Mouse (Mus musculus): ENCODE measurements at regions not wholly inside any gene's neighbourhood (a gene's known extent, or its start where the extent isn't known, plus 50 kb on each side); places are given as distances from the start of the nearest gene placed in this dataset.

GRCm38 (mm10) chr9:24952516-24952915 is 136.7 kb upstream of the Gm10181 start:
- TF ChIP-seq CTCF (IDR thresholded peaks at IDR 0.05; ENCODE audit: control insufficient read depth, insufficient read depth, insufficient read length) = no peak
- TF ChIP-seq CEBPB (IDR thresholded peaks at IDR 0.05; ENCODE audit: low read depth) = no peak
- TF ChIP-seq USF1 (IDR thresholded peaks at IDR 0.05; ENCODE audit: low read depth) = no peak
- TF ChIP-seq FOSL1 (IDR thresholded peaks at IDR 0.05; ENCODE audit: insufficient read depth, low read length, poor library complexity, severe bottlenecking) = no peak
- no peak for TF ChIP-seq MYOD1 (IDR thresholded peaks at IDR 0.05; ENCODE audit: control insufficient read depth, insufficient read length, low read depth)
- TF ChIP-seq MYOG (IDR thresholded peaks at IDR 0.05; ENCODE audit: control insufficient read depth, extremely low read depth, insufficient read length) = no peak
- no peak for TF ChIP-seq MAX (IDR thresholded peaks at IDR 0.05)
- H3K27me3 ChIP-seq (ENCODE audit: control insufficient read depth, insufficient read depth, insufficient read length) = no peaks in the 10 kb centered on the region
- H3K4me3 ChIP-seq (ENCODE audit: insufficient read depth, poor library complexity, severe bottlenecking) = no peak overlapping the region
- H3K36me3 ChIP-seq (ENCODE audit: control insufficient read depth, insufficient read depth) = no peaks in the 10 kb centered on the region
- H3K79me2 ChIP-seq (ENCODE audit: control insufficient read depth, insufficient read depth) = no peaks in the 10 kb centered on the region
- H3ac ChIP-seq (ENCODE audit: control insufficient read depth, insufficient read length, low read depth) = no peak overlapping the region
- no peaks in the 10 kb centered on the region for H3K79me3 ChIP-seq (ENCODE audit: low read depth)

- Histone ChIP-seq H3ac (ENCODE audit: control insufficient read depth, insufficient read length, low read depth) (no peak overlapping the region), H3K36me3 (ENCODE audit: control insufficient read depth, insufficient read depth) (no peaks in the 10 kb centered on the region), H3K27me3 (ENCODE audit: control insufficient read depth, insufficient read depth, insufficient read length) (no peaks in the 10 kb centered on the region), H3K79me3 (ENCODE audit: low read depth) (no peaks in the 10 kb centered on the region), H3K4me3 (ENCODE audit: insufficient read depth, poor library complexity, severe bottlenecking) (no peak overlapping the region), H3K79me2 (ENCODE audit: control insufficient read depth, insufficient read depth) (no peaks in the 10 kb centered on the region)
- no peak for TF ChIP-seq MYOD1 (IDR thresholded peaks at IDR 0.05; ENCODE audit: control insufficient read depth, insufficient read length, low read depth)
- TF ChIP-seq MYOG (IDR thresholded peaks at IDR 0.05; ENCODE audit: control insufficient read depth, extremely low read depth, insufficient read length) = no peak
- no peak for TF ChIP-seq CEBPB (IDR thresholded peaks at IDR 0.05; ENCODE audit: low read depth)
- no peak for TF ChIP-seq FOSL1 (IDR thresholded peaks at IDR 0.05; ENCODE audit: insufficient read depth, low read length, poor library complexity, severe bottlenecking)
- TF ChIP-seq CTCF (IDR thresholded peaks at IDR 0.05; ENCODE audit: control insufficient read depth, insufficient read depth, insufficient read length) = no peak
- no peak for TF ChIP-seq USF1 (IDR thresholded peaks at IDR 0.05; ENCODE audit: low read depth)
- TF ChIP-seq MAX (IDR thresholded peaks at IDR 0.05) = no peak
Observed at GRCm38 (mm10) chr9:24955641-24956040, 133.6 kb upstream of the Gm10181 start.

- Histone ChIP-seq H3ac (ENCODE audit: control insufficient read depth, insufficient read length, low read depth) (no peak overlapping the region), H3K79me2 (ENCODE audit: control insufficient read depth, insufficient read depth) (no peaks in the 10 kb centered on the region), H3K27me3 (ENCODE audit: control insufficient read depth, insufficient read depth, insufficient read length) (no peaks in the 10 kb centered on the region), H3K4me3 (ENCODE audit: insufficient read depth, poor library complexity, severe bottlenecking) (no peak overlapping the region), H3K79me3 (ENCODE audit: low read depth) (no peaks in the 10 kb centered on the region), H3K36me3 (ENCODE audit: control insufficient read depth, insufficient read depth) (no peaks in the 10 kb centered on the region)
- no peak for TF ChIP-seq USF1 (IDR thresholded peaks at IDR 0.05; ENCODE audit: low read depth)
- no peak for TF ChIP-seq CTCF (IDR thresholded peaks at IDR 0.05; ENCODE audit: control insufficient read depth, insufficient read depth, insufficient read length)
- TF ChIP-seq FOSL1 (IDR thresholded peaks at IDR 0.05; ENCODE audit: insufficient read depth, low read length, poor library complexity, severe bottlenecking) = no peak
- TF ChIP-seq MYOD1 (IDR thresholded peaks at IDR 0.05; ENCODE audit: control insufficient read depth, insufficient read length, low read depth) = no peak
- no peak for TF ChIP-seq MAX (IDR thresholded peaks at IDR 0.05)
- TF ChIP-seq MYOG (IDR thresholded peaks at IDR 0.05; ENCODE audit: control insufficient read depth, extremely low read depth, insufficient read length) = no peak
- no peak for TF ChIP-seq CEBPB (IDR thresholded peaks at IDR 0.05; ENCODE audit: low read depth)
Observed at GRCm38 (mm10) chr9:24956566-24956965, 132.7 kb upstream of the Gm10181 start.

- Histone ChIP-seq H3K4me3 (ENCODE audit: insufficient read depth, poor library complexity, severe bottlenecking) (no peak overlapping the region), H3K27me3 (ENCODE audit: control insufficient read depth, insufficient read depth, insufficient read length) (peaks cover 3% of the 10 kb centered on the region), H3K79me3 (ENCODE audit: low read depth) (no peaks in the 10 kb centered on the region), H3K36me3 (ENCODE audit: control insufficient read depth, insufficient read depth) (no peaks in the 10 kb centered on the region), H3ac (ENCODE audit: control insufficient read depth, insufficient read length, low read depth) (no peak overlapping the region), H3K79me2 (ENCODE audit: control insufficient read depth, insufficient read depth) (no peaks in the 10 kb centered on the region)
- TF ChIP-seq CTCF (IDR thresholded peaks at IDR 0.05; ENCODE audit: control insufficient read depth, insufficient read depth, insufficient read length) (no peak), MYOG (IDR thresholded peaks at IDR 0.05; ENCODE audit: control insufficient read depth, extremely low read depth, insufficient read length) (no peak), FOSL1 (IDR thresholded peaks at IDR 0.05; ENCODE audit: insufficient read depth, low read length, poor library complexity, severe bottlenecking) (no peak), MAX (IDR thresholded peaks at IDR 0.05) (no peak), CEBPB (IDR thresholded peaks at IDR 0.05; ENCODE audit: low read depth) (no peak), MYOD1 (IDR thresholded peaks at IDR 0.05; ENCODE audit: control insufficient read depth, insufficient read length, low read depth) (no peak), USF1 (IDR thresholded peaks at IDR 0.05; ENCODE audit: low read depth) (no peak)
Observed at GRCm38 (mm10) chr9:24963290-24963689, 125.9 kb upstream of the Gm10181 start.

GRCm38 (mm10) chr9:24967571-24967970 is 121.7 kb upstream of the Gm10181 start:
- Histone ChIP-seq H3K79me2 (ENCODE audit: control insufficient read depth, insufficient read depth) (no peaks in the 10 kb centered on the region), H3K36me3 (ENCODE audit: control insufficient read depth, insufficient read depth) (no peaks in the 10 kb centered on the region), H3ac (ENCODE audit: control insufficient read depth, insufficient read length, low read depth) (no peak overlapping the region), H3K27me3 (ENCODE audit: control insufficient read depth, insufficient read depth, insufficient read length) (peaks cover 6% of the 10 kb centered on the region), H3K79me3 (ENCODE audit: low read depth) (no peaks in the 10 kb centered on the region), H3K4me3 (ENCODE audit: insufficient read depth, poor library complexity, severe bottlenecking) (no peak overlapping the region)
- TF ChIP-seq MYOD1 (IDR thresholded peaks at IDR 0.05; ENCODE audit: control insufficient read depth, insufficient read length, low read depth) (no peak), USF1 (IDR thresholded peaks at IDR 0.05; ENCODE audit: low read depth) (no peak), CTCF (IDR thresholded peaks at IDR 0.05; ENCODE audit: control insufficient read depth, insufficient read depth, insufficient read length) (no peak), CEBPB (IDR thresholded peaks at IDR 0.05; ENCODE audit: low read depth) (no peak), FOSL1 (IDR thresholded peaks at IDR 0.05; ENCODE audit: insufficient read depth, low read length, poor library complexity, severe bottlenecking) (no peak), MYOG (IDR thresholded peaks at IDR 0.05; ENCODE audit: control insufficient read depth, extremely low read depth, insufficient read length) (no peak), MAX (IDR thresholded peaks at IDR 0.05) (no peak)

Data from C2C12 (cell line).